Mouse (Mus musculus) cerebellum, postnatal 25 days (tissue): ENCODE measurements around the gene Ramp2.

ENCODE experiments used
- DNase-seq, 2 experiments: peaks; one replicate each; pipeline ENCODE4 v3.0.0; 2021; ENCODE audit warnings: mixed read lengths in 2 of 2

Gene Ramp2

GRCm38 (mm10) chr11:101272446-101272845 is 26.6 kb downstream of the Ramp2 start:
- DNase-seq: no peak

DNA sequence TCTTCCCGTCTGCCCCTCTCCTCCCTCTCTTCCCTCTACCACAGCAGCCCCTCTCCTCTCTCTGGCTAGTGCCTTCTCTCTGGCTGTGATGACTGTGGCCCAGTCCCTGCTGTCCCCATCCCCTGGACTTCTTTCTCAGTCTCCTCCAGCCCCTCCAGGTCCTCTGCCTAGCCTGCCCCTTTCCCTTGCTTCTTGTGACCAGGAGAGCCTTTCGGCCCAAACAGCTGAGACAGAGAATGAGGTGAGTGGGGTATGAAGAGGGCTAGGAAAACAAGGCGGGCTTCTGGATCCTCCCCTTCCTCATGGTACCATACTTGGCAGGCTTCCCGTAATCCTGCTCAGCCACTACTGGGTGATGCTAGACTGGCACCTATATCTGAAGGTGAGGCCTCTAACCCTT is 29.5 kb downstream of the Ramp2 start:
- no peak for DNase-seq

- no peak for DNase-seq
Measured at GRCm38 (mm10) chr11:101276319-101277070, 30.7 kb downstream of the Ramp2 start.

- DNase-seq: no peak
Measured at GRCm38 (mm10) chr11:101277381-101278222, 31.8 kb downstream of the Ramp2 start.

- DNase-seq: peak; percentile 84 to 87
Measured at GRCm38 (mm10) chr11:101278223-101279192, 32.7 kb downstream of the Ramp2 start, which contains the start of the genes Cntd1 and Coa3. Gene Cntd1, plus strand, starts transcription at chr11:101279012. Gene Coa3, minus strand, starts transcription at chr11:101279114.

- DNase-seq: peak in 1 of 2 experiments; percentile 36
Measured at GRCm38 (mm10) chr11:101279193-101279569, 33.4 kb downstream of the Ramp2 start.

DNA sequence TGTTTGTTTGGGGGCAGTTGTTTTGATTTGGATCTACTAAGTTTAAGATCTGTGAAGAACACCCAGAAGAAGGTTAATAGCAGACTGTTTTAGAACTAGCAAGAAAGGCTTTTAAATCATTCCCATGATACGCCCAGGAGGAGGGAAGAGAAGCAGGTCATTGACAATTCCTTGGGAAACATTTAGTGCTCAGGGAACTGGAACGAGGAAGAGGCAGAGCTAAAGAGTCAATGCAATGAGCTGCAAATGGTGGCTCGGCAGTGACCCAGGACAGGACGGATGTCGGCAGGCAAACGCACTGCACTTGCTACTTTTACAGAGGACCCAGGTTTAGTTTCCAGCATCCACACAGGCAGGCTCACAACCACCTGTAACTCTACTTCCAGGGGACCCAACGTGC is 35.0 kb downstream of the Ramp2 start:
- no peak for DNase-seq

GRCm38 (mm10) chr11:101282896-101283295 is 37.1 kb downstream of the Ramp2 start:
- no peak for DNase-seq

DNA sequence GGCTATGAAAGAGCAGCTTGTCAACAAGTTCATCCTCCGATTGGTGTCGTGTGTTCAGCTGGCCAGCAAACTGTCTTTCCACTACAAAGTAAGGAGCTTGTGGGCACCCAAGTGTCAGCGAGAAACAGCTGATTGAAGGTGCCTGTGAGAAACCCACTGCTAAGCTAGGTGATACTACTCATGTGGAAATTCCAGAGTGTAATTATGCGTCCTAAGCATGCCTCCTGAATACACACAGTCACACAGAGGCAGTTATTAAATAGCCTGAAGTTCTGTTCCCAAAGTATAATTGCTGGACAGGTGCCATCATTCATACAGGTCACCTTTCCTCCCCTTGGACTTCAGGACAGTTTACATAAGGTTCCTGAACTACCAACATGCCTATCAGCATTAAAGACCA is 38.0 kb downstream of the Ramp2 start:
- DNase-seq: no peak

DNA sequence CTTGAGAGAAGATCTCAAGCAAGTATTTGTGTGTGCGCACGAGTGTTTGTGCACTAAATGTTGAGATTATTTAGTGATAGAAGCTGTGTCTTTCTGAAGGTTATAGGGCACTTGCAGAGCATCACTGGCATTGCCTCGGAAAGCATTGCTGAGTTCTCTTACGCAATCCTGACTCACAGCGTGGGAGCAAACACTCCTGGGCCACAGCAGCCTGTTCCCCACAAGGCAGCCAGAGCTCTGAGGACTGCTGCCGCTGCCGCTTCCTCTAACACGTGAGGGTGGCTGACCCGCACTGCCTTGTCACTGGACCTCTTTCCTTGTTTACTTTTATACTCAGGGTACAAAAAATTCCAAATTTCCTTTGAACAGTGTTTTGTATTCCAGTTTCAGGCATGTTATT is 41.5 kb downstream of the Ramp2 start:
- no peak for DNase-seq

DNA sequence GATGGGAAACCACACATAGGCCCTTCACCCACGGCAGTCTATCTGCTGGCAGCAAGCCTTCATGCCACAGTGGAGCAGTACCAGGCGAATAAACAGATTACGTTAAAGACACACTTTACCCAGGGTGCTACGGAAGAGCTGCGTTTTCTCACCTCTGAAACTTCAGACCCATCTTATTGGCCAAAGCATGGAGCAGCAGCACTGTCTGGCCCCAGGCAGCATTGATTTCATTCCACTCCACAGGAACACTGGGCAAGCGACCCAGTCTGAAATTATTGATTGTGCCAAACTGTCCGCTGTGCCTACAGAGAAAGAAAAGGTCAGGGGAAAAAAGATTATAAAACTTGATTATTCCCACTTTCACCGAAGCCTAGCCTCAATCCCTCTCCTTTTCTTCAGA is 45.4 kb downstream of the Ramp2 start:
- no peak for DNase-seq

DNA sequence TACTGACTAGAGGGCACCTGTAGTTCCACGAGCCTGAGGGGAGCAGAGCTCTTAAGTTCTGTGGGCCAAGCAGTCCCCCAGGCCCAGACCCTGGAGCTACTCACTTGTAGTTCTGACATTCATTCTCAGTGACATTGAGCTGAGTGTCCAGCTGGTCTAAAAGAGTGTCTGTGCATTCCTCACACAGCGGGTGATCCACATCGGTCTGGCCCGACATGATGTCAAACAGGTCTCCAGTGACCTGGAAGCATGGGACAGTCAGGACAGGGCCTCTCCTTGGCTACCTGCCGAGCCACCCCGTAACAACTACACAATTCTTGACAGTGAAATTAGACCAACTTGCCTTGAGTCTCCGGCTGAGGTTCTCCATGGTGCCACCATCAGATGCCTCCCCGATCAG is 49.4 kb downstream of the Ramp2 start:
- no peak for DNase-seq

GRCm38 (mm10) chr11:101300881-101301280 is 55.1 kb downstream of the Ramp2 start:
- no peak for DNase-seq

- no peak for DNase-seq
Measured at GRCm38 (mm10) chr11:101301299-101302003, 55.6 kb downstream of the Ramp2 start.

DNA sequence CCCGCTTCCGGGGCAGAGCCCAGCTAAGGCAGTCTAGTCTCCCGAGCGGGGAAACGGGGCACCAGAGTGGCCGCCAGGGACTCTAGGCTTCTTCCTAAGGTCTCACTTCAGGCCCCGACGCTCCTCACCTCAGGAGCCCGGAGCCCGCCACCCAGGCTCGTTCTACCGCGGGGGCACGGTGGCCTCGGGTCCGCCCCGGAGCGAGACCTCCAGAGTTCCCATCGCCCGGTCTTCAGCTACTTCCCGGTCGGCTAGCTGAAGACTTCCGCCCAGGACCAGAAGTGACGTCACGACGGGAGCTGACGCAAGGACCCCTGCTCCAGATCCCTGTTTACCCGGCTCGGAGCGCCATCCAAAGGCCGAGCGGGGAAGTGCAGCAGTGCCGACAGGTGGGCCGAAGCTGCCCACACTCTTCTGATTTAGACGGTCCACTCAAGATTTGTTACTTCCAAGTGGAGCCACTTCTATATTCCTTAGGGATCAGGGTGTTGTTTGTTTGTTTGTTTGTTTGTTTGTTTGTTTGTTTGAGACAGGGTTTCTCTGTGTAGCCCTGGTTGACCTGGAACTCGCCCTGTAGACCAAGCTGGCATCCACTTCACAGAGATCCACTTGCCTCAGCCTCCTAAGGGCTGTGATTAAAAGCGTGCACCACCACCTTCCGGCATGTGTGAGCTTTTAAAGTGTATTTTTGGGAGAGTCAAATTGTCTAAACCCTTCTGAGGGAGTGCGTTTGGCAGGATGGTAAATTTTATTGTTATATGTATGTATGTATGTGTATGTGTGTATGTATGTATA is 56.4 kb downstream of the Ramp2 start, which contains the start of gene Becn1:
TSS of gene Becn1 (minus strand) at position 283 of the 795 bp plus-strand sequence.
- DNase-seq: peak; percentile 97 to 100

GRCm38 (mm10) chr11:101307744-101308143 is 61.9 kb downstream of the Ramp2 start:
- no peak for DNase-seq
